Mouse (Mus musculus) erythroblast, adult 5-6 weeks (primary cell): ENCODE data around the gene Tppp. TPM values are rescaled to one million over a fixed set of nuclear protein-coding genes. Genes with fewer than 3 reads are reported as not detected.
"Not testable (repeated sequence)": the region's sequence is repeated elsewhere in the genome, so short reads cannot be mapped to it uniquely, and the experiment has no call there.

ENCODE experiments used
- ATAC-seq: replicated peaks from 2 replicates; pipeline ENCODE4 v1.8.0; 2016; ENCODE audit warnings: moderate number of reproducible peaks, mild to moderate bottlenecking, moderate TSS enrichment, inconsistent platforms; ENCODE audit not compliant: poor library complexity, low FRiP score, severe bottlenecking
- total RNA-seq, 2 experiments: library from RNA; stranded (forward) in 1 of 2; stranded (reverse) in 1 of 2; fragments of 150-400 nt in 1 of 2; fragments of 200-764, 138-1000 nt in 1 of 2; gene quantifications; 2 replicates each; pipeline versions ENCODE4 v1.2.3 to v1.2.4; 2015 to 2017; ENCODE audit warnings: low replicate concordance in 2 of 2

Gene Tppp
- total RNA-seq (2015; ENCODE audit: low replicate concordance) (0.63 TPM in 1 of 2 replicates, not detected in the other), total RNA-seq (2017; ENCODE audit: low replicate concordance) (0.17 and 0.28 TPM in 2 replicates)

DNA sequence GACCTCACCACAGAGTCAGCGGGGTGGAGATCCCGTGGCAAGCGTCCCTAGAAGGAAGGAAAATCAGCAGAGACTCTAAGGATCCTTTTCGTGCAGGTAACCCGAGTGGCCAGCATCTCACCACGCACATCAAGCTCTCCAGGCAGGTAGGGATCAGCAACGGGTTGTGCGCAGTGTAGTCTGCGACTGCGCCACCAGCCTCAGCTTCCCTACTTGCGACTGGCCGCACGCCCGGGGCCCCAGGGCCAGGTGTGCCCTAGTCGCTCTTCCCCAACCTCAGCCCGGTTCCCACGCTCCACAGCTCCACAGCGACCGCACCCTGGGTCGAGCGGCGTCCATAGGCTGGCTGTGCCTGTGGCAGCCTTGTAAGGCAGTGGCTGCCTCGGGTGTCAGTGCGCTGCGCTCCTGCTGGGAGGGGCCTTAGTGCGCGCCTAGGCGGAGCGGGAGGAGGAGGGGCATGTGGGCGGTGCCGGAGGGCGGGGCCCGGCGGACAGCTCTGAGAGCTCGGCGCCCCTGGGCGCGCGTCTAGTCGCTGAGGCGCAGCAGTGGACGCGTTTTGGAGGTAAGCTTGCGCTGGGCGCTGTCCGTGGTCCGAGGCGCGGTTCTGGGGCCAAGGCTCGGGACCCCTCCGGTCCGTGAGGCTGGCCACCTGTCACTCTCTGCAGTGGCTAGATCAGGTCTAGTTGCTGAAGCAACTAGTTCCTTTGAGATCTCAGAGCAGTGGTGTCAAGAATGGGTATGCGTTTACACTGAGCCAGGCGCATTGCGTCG, at the start of gene Tppp:
TSS of gene Tppp (plus strand) at position 460 of the 771 bp plus-strand sequence.
- peak; percentile 95 for ATAC-seq

DNA sequence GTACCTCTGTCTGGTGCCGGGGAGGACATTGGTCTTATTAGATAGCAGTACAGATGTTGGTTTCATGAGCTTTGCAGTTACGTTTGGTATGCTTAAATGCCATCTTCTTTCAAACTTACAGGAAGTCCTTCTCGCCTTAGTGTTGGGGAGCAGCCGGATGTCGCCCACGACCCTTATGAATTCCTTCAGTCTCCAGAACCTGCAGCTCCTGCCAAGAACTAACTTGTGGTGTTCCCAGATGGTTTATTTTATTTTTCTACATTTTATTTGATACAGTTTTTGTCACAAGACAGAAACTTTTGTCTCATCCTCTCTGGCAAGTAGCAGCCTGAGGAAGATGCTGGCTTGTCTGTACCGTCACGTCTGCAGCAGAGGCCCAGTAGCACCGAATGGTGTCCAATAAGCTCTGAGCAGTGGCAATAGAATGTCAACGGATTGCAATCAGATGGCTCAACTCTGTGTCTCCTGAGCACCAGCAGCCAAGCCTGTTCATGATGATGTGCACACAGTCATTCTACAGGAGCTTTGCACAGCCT, 49.0 kb upstream of the Tppp start:
- ATAC-seq, result no peak

DNA sequence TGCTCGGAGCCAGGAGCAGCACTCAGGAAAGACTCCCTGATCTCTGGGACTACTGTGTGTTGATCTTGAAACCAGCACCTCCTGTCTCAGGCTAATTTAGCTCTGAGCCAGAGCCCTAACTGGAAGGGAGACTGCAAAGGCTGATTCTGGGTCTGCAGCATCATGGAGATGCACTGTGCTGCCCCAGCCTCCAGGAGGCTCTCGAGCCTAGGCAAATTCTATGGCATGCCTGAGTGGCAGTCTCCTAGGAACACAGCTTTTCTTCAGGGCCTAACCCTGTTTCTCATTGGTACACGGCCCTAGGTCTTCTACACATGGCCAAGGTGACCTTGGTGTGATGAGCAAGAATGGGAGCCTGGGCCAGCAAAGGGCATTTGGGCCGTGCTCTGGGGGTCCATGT, 48.0 kb upstream of the Tppp start:
- ATAC-seq, result no peak

DNA sequence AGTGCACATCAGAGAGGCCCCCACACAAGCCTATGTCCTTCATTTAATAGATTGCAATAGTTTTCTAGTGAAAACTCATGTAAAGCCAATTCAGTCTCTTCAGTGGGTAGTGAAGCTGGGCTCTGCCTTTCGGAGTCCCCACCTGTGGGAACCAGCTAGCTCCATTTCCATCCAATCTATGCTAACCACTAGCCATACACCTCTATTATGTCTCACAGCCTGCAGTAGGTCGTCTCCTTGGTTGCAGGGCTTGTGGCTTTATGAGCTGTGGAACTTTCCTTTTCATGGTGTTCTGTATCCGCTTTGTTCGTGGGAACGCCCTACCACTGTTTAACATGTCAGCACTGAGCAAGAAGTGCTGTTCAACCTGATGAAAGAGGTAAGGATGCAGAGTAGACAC, 45.7 kb upstream of the Tppp start, which contains the start of gene Zdhhc11:
TSS of gene Zdhhc11 (plus strand) at position 301 of the 400 bp plus-strand sequence.
- no peak for ATAC-seq

DNA sequence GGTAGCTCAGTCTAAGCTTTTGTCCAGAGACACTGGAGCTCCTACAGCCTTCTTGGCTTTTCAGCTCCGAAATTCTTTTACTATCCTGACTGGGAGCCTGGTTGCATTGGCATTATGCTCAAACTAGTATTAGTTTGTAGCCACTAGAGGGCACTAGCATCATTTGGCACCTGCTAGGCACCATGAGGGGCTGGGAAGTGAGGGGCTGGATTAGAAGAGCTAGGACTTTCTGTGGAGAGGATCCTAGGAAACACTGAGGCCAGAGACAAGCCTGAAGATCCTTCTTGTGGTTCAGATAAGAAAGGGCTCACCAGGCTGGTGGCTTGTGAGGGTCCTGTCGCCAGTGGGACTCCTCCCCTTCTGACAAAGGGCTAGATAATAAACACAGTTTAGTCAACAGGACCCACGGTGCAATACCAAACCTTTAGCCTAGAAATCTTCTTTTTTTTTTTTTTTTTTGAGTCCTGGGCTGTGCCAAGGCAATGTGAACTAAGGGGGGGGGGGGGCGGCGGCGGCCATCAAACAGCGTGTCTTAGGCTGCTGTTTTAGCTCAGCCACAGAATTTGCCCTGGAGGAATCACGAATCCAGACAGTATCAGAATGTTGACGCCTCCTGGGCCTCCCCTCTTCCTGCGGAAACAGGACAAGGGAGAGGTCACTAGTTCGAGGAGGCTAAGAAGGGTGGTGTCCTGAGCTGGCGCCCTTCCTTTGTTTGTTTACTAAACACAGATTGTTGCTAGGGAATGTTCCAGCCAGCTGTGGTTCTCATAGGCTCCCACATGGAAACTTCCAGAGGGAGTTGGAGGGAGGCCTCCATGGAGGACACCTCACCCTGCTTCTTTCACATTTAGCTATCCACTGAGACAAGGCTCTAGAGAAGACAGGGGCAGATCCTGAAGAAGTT, 38.4 kb upstream of the Tppp start:
- peak; percentile 66 for ATAC-seq

DNA sequence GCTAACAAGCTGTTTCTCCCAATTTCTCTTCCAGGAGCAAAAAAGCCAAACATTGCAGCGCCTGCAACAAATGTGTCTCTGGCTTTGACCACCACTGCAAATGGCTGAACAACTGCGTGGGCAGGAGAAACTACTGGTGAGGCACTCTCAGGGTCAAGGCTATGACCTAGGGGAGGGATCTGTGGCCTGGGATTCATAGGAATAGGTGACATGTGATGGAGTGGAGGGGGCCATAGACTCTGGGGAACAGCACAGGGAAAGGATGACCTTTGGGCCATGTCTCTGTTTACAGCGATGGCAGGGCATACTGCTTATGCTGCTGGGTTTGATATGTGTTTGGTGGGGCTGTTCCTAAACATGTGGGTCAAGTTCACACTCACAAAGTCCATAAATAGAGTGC, 34.7 kb upstream of the Tppp start:
- no peak for ATAC-seq

DNA sequence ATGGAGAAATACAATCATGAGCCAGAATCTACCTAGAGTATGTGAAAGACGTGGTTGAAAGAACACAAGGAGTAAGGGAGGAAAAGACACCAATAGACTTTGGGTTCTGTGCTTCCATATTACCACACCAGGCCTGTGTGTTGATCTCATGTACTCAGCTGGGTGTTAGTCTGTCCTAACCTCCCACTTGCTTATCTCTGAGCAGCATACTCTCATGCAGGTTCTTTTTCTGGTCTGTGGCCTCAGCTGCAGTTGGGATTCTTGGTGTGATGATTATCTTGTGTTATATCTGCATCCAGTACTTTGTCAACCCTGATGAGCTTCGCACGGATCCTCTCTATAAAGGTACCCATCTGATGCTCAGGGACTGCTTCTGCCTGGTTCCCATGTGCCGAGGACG, 32.3 kb upstream of the Tppp start:
- ATAC-seq, result no peak

DNA sequence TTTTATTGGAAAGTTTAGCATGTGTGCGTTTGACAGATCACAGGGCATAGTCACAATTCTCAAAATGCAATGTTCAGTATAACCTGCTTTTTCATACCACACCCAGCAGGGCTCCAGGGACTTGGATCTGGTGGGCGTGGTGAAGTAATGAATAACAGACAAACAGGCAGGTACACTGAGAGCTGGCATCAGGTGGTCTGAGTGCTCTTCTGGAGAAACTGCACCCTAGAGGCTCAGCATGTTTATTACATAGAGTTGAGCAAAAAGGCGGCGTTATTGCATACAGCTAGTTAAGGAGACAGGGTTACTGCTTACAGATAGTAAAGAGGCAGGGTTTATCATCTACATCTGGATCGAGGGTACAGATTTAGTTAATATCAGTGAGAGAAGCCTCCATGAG, 18.9 kb upstream of the Tppp start:
- no peak for ATAC-seq

DNA sequence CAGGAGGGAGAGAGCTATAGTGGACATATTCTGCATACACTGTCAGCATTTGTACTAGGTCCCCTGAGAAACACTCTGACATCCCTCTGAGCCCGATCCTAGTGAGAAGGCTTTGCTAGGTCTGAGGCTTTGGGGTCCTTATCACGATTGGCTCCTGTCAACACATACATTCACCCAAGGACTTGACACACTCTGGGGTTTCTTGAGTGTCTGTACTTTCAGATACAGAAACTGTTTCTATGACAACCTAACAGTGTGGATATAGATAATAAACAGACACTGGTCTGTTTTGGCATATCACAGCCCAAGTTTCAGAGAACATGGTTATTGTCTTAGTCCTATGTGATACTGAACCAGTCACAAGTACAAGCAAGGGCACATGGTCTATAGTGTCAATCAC, 18.4 kb upstream of the Tppp start:
- ATAC-seq, result peak; percentile 51; the same call in 1 of the 2 replicates

DNA sequence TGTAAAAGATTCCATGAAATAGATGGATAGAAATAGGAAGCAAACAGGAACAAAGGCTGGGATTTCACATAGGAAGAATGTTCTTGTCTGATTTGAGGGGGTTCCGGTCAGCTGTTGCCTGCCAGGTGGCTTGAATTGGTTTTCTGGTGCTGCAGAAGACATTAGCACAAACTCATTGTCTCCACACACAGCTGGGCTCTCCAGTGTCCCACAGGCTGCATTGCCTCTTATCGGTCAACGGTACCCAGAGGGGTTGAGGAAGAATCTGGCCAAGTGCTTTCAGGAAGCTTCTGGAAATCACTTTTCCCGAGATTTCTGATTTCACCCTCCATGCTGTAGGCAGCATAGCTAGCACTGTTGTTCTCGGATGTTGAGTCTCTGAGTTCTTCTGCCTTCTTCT, 17.9 kb upstream of the Tppp start:
- ATAC-seq, result no peak

DNA sequence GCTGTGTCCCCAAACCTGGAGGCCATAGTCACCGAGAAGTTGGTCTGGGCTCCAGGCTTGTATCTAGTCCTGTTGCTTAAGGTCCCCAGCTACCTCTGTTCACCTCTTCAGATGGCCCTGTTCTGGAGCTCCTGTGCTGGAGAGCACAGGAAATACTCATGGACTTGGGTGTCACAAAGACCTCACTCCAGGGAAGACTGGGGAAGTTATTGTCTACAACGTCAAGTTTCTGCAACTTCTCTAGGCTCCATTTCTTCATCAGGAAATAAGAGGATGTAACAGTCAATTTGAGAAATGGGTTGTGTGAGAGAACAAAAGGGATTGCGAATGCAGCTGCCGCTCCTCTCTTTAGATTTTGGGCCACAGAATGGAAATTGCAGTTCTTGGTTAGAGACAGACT, 12.8 kb upstream of the Tppp start:
- no peak for ATAC-seq

DNA sequence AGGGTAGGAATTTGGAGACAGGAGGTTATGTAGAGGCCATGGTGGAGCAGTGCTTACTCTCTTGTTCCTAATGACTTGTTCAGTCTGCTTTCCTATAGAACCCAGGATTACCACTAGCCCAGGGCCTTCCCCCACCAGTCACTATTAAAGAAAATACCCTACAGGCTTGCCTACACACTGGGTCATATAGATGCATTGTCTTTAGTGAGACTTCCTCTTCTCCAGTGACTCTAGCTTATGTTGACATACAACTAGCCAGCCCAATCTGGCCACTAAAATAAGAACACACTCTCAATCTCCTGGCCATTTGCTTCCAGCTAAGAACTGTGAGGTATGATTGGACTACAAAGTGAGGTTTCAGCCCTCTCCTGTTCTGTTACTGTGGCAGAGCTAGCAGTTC, 8.7 kb upstream of the Tppp start:
- ATAC-seq, result no peak

DNA sequence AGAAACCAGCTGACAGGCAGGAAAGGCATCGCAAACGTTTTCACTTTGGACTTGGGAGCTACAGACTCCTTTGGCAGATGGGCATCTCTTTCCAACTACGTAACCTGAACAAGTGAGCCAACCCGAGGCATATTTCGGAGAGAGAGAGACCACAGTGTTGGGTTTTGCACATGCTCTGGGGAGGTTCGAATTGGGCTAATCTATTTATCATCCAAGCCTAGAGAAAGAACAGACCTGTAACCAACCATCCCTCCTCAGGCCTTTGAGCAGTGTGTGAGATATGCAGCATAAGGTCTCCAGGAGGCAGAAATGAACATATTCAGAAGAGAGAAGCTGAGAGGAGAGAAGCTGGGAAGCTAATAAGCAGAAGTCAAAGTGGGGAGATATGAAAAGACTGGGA, 8.2 kb upstream of the Tppp start:
- no peak for ATAC-seq

DNA sequence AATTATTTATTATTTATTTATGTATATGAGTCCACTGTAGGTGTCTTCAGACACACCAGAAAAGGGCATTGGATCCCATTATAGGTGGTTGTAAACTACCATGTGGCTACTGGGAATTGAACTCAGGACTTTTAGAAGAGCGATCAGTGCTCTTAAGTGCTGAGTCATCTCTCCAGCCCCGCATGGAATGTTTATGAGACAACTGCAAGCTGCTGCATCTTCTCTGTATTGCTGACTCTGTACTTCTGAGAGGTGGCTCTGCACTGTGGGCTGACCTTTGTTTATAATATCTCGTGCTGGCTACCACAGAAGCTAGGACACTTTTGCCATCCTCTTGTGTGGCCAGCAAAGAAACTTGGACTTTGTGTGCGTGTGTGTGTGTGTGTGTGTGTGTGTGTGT, 7.7 kb upstream of the Tppp start:
- no peak for ATAC-seq

DNA sequence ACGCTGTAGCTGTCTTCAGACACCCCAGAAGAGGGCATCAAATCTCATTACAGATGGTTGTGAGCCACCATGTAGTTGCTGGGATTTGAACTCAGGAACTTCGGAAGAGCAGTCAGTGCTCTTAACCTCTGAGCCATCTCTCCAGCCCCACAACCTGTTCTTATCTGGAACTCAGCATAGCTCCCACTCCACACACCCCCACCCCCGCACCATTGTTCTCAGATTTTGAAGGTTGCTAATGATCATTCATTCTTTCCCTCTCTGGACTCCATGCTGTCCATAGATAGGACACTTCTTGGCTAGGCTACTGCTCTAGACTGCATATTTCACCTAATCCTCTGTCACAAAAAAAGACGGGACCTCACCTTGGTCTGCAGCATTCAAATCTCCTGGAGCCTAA, 2.3 kb upstream of the Tppp start:
- ATAC-seq, result not testable (repeated sequence)

DNA sequence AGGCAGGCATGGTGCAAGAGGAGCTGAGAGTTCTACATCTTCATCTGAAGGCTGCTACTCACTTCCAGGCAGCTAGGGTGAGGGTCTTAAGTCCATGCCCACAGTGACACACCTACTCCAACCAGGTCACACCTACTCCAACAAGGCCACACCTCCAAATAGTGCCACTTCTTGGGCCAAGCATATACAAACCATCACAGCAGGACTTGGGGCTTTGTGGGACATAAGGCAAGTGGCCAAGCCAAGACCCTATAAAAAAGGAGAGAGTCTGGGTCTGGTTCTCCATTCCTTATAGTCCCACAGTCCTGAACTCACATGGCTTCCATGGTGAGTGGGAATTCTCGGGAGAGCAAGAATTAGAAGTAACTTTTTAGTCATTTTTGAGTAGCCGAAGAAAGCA, 991 bp upstream of the Tppp start:
- not testable (repeated sequence) for ATAC-seq

DNA sequence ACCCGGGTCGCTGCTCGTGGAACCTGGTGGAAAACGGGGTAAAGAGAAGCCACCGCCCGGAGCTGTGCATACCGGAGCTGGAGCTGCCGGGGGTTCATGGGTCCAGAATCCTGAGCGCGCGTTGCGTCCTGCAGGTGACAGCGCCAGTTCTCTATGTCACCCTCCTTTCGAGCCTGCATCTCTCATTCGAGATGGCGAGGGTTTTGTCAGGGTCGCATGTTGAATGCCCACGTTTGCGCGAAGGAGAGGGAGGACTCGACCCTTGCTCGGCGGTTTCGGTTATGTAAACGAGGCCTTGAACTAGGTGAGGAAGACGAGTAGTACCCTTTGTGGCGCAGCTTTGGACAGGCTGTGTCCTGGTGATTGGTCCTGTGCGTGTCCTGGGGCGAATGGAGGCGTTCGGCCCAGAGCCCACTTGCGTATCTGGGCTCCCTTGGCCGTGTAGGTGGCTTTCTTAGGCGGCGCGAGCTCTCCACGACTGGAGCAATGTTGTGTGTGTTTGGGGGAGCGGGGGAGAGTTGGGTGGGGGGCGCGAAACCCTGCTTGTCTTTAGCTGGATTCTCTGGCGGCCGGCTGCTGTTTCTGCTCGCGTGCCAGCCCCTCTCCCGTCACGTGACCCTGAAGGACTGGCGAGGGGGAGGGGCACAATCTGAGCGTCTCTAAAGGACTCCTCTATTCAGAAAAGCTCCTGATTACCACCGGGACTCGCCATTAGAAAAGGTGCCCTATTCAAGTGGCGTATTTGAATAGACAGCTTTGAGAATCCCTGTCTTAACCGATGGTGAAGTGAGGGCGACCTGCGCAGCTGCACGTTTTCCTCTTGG, 796 bp downstream of the Tppp start:
- 0 out of 2 replicates have a peak, but pooled peaks have one; percentile 6 for ATAC-seq

DNA sequence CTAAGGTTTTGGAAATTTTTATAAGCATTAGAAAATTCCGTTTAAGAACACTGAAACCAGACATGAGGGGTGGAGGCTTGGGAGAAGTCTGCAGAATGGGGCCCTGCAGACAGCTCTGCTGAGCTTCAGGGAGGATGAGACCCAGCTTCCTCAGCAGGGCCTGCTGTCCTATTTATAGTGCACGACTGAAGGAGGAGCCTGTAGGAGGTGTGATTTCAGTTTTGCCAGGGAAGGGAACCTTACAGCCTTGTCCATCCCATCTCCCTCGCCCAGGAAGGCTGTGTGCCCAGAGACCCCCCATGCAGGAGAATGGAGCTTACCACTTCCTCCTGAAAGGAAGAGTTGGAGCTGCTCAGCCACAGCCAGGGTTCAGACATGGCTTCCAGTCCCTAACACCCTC, 1.5 kb downstream of the Tppp start:
- ATAC-seq, result no peak

DNA sequence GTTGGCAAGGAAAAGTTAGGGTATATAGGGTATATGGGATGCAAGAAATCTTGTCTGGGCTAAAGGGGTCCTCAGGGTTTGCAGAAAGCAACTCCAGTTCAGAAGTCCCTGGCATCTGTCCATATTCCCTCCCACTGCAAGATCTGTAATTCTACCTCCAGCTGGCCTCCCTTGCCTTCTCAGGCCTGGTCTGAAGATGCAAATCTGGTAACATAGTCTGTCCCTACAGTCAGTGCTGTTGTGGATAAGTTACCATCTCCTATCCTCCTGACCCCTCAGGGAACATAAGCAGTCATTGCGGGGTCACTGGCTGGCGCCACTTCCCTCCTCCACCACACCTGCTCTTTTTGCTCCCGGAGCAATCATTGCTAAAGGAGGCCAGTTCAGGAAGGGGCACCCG, 6.7 kb downstream of the Tppp start:
- ATAC-seq, result no peak

DNA sequence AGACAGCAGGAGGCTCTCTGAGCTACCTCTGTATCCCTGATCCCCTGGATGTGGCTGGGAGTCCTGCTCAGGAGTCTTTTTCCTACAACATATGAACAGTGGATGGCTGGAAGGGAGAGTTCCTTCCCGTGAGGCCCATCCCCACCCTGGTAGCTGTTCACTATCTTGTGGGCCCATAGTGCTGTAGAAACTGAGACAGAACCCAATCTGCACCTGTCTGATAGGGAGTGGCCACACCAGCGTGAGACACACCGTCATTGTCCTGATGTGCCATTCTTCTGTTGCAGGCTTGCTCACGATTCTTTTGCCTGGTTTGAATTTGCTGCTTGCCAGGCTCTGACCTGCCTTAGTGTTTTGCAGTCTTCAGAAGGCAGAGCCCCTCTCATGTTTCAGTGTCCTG, 8.2 kb downstream of the Tppp start:
- no peak for ATAC-seq
